Mouse (Mus musculus) liver, adult 2 months (tissue): Measurements from ENCODE around the gene Lmbrd2.

Experiments used
- CTCF ChIP-seq: fragments of 200-500 bp; IDR thresholded peaks from 2 replicates; pipeline ENCODE4 v1.5.1; 2011; ENCODE audit warnings: low read depth, low read length, control low read depth
- POLR2A ChIP-seq: fragments of 200-500 bp; IDR thresholded peaks from 2 replicates; pipeline ENCODE4 v1.6.1; 2011; ENCODE audit warnings: low read length, control low read depth; ENCODE audit not compliant: insufficient read depth; ENCODE audit errors: extremely low read depth

- TF ChIP-seq POLR2A (no peak), CTCF (no peak)
Measured at GRCm38 (mm10) chr15:9155325-9155724, 15.0 kb downstream of the Lmbrd2 start, which contains the start of gene Skp2.
